Mouse (Mus musculus): ENCODE results near the gene Gm4724. TPM values are rescaled to one million over a fixed set of nuclear protein-coding genes. Genes with fewer than 3 reads are reported as not detected.

Gene Gm4724
- total RNA-seq (2023), result 2.7 TPM

DNA sequence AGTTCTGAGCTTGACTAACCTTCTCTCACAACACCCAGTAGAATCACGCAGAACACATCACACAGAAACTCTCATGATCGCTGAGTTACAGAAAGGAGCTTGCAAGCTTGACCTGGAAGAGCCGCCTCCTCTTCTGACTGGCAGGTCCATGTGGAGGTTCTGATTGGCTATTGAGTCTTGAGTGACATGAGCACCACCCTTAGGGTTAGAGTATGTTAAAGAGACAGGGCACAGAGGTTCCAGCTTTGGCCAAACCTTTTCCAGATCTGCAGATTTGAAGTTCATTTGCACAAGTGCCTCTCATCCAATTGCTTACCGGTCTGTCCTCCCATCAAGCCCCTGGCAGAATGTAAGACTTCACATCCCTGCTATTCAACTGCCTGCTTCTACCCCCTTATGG is at the start of gene Gm4724:
Gene Gm4724, minus strand, starts transcription at position 101 of the 400 bp plus-strand sequence.

GRCm38 (mm10) chr2:175469685-175470084 is 34.1 kb upstream of the Gm4724 start, which contains the start of gene Zfp965:
TSS of gene Zfp965 (plus strand) at chr2:175469985.

Other genes starting within 250 kb of the Gm4724 start
- gene Gm14391, start 228.9 kb downstream of the Gm4724 start, total RNA-seq (2023), result 11.6 TPM
- gene Gm14440, start 160.7 kb downstream of the Gm4724 start, total RNA-seq (2023), result 2.8 TPM
- gene Gm4631, start 97.6 kb downstream of the Gm4724 start, total RNA-seq (2023), result 7.8 TPM
- gene Zfp968, start 63.4 kb downstream of the Gm4724 start, total RNA-seq (2023), result 1.0 TPM
- gene Zfp965, start 34.2 kb upstream of the Gm4724 start, total RNA-seq (2023), result 5.3 TPM
- gene Gm11007, start 208.2 kb upstream of the Gm4724 start, total RNA-seq (2023), result 7.7 TPM

Measured in CD8-positive naive resting alpha-beta T cell, adult 57 days (primary cell).